8 mouse cellular contexts compared by ENCODE assay signal in genomic region chr3:45379972-45380761, GRCm38 (mm10). TPM values are rescaled to one million over a fixed set of nuclear protein-coding genes. Genes with fewer than 3 reads are reported as not detected.
DNase-seq lines count a peak whose midpoint lies in the region; ATAC-seq and TF ChIP-seq lines count a peak whose summit lies in the region.

No protein-coding gene starts in this region.

- H3K4me3 ChIP-seq in lung, embryonic 15.5 days: peak overlapping the region; percentile 57
- H3K4me3 ChIP-seq in forebrain, embryonic 14.5 days (ENCODE audit: low read depth, low read length): peak overlapping the region; percentile 68
- H3K4me3 ChIP-seq in left cerebral cortex, adult 2 months: peak overlapping the region; percentile 81
- peak overlapping the region; percentile 49 for H3K4me3 ChIP-seq in neural tube, embryonic 11.5 days (ENCODE audit: low read depth, low read length)

- peak overlapping the region; percentile 97 for H3K4me2 ChIP-seq in lung, embryonic 15.5 days
- H3K4me2 ChIP-seq in forebrain, embryonic 14.5 days (ENCODE audit: low read length): peak overlapping the region; percentile 89
- H3K4me2 ChIP-seq in neural tube, embryonic 11.5 days (ENCODE audit: low read depth): peak overlapping the region; percentile 97

- no peak overlapping the region for H3K27ac ChIP-seq in lung, embryonic 15.5 days
- peak overlapping the region; percentile 60 for H3K27ac ChIP-seq in forebrain, embryonic 14.5 days (ENCODE audit: low read depth, low read length)
- H3K27ac ChIP-seq in left cerebral cortex, adult 2 months: peak overlapping the region; percentile 92
- H3K27ac ChIP-seq in neural tube, embryonic 11.5 days (ENCODE audit: low read depth, low read length): no peak overlapping the region

- no peak for ATAC-seq in lung, embryonic 15.5 days (ENCODE audit: borderline replicate concordance, extremely low read depth, low FRiP score, low TSS enrichment)
- no peak for ATAC-seq in forebrain, embryonic 14.5 days
- no peak for ATAC-seq in neural tube, embryonic 11.5 days (ENCODE audit: insufficient read depth, low FRiP score, low TSS enrichment)

- peaks cover 48% of the 10 kb centered on the region for H3K27me3 ChIP-seq in lung, embryonic 15.5 days
- no peaks in the 10 kb centered on the region for H3K27me3 ChIP-seq in forebrain, embryonic 14.5 days (replicated peaks; ENCODE audit: control insufficient read depth, insufficient read depth, low read length)
- H3K27me3 ChIP-seq in neural tube, embryonic 11.5 days (ENCODE audit: control insufficient read depth, insufficient read depth, low read length): peaks cover 21% of the 10 kb centered on the region

- no peaks in the 10 kb centered on the region for H3K9me3 ChIP-seq in lung, embryonic 15.5 days
- H3K9me3 ChIP-seq in forebrain, embryonic 14.5 days (replicated peaks; ENCODE audit: control insufficient read depth, low read length): no peaks in the 10 kb centered on the region
- H3K9me3 ChIP-seq in neural tube, embryonic 11.5 days (ENCODE audit: control insufficient read depth, low read length): no peaks in the 10 kb centered on the region

- H3K4me1 ChIP-seq in lung, embryonic 15.5 days: peaks cover 42% of the 10 kb centered on the region
- peaks cover 14% of the 10 kb centered on the region for H3K4me1 ChIP-seq in forebrain, embryonic 14.5 days (ENCODE audit: control insufficient read depth, insufficient read depth, low read length)
- H3K4me1 ChIP-seq in neural tube, embryonic 11.5 days (ENCODE audit: control insufficient read depth, insufficient read depth, low read length): peaks cover 5% of the 10 kb centered on the region

- peak overlapping the region; percentile 4; the same call in 1 of the 2 replicates for H3K9ac ChIP-seq in lung, embryonic 15.5 days
- H3K9ac ChIP-seq in forebrain, embryonic 14.5 days (ENCODE audit: low read length): peak overlapping the region; percentile 77
- H3K9ac ChIP-seq in neural tube, embryonic 11.5 days (ENCODE audit: low read length): peak overlapping the region; percentile 40

- WGBS in lung, embryonic 15.5 days: 0% methylated on average over 55 of the region's 55 CpGs
- under 1% methylated on average over 55 of the region's 55 CpGs for WGBS in forebrain, embryonic 14.5 days
- WGBS in neural tube, embryonic 11.5 days: under 1% methylated on average over 55 of the region's 55 CpGs

- intact Hi-C loops in left cerebral cortex, adult 2 months (cut with DNase I): loop anchor here (5.0 to 10.0 kb wide), 4 partner anchors 37 to 1615 kb away; no protein-coding TSS in a partner anchor

- TF ChIP-seq CTCF in left cerebral cortex, adult 2 months (IDR thresholded peaks at IDR 0.05): no peak

- DNase-seq in adrenal gland, adult (ENCODE audit: inconsistent age in 2 of 2, low spot score in 1 of 2): peak; percentile 5 to 41
- DNase-seq in adrenal gland, postnatal 14 days: no peak
- DNase-seq in lung, postnatal 36 days: no peak
- peak; percentile 53 for DNase-seq in forebrain, embryonic 14.5 days (ENCODE audit: low spot score)
- DNase-seq in left cerebral cortex, adult 2 months (ENCODE audit: extremely low spot score in 1 of 2, low spot score in 2 of 2): peak; percentile 51 to 54
- DNase-seq in neural tube, embryonic 11.5 days (ENCODE audit: low spot score): peak; percentile 55
- DNase-seq in c-Kit-positive CD71-positive TER-119-positive erythroid progenitor cells, embryonic 14.5 days (ENCODE audit: low spot score): no peak

- no peaks in the 10 kb centered on the region for H3K36me3 ChIP-seq in lung, embryonic 15.5 days
- no peaks in the 10 kb centered on the region for H3K36me3 ChIP-seq in forebrain, embryonic 14.5 days (ENCODE audit: control insufficient read depth, insufficient read depth, low read length)
- no peaks in the 10 kb centered on the region for H3K36me3 ChIP-seq in neural tube, embryonic 11.5 days (ENCODE audit: control insufficient read depth, insufficient read depth, low read length)

RNA-seq across cellular contexts. Expression of gene Pcdh10, which starts 2.0 kb away (rescaled TPM):
- 4.4 and 5.8 TPM in 2 replicates for total RNA-seq in adrenal gland, postnatal 14 days (2021)
- 0.12 and 0.53 TPM in 2 replicates for polyA plus RNA-seq in lung, embryonic 15.5 days (2015; fragmentation: Nextera tagmentation; extraction: Ambion mirVana)
- 12.7 and 16.1 TPM in 2 replicates for polyA plus RNA-seq in forebrain, embryonic 14.5 days (2014; fragmentation: Nextera tagmentation; extraction: Ambion mirVana)
- total RNA-seq in left cerebral cortex, adult 2 months (2021): 100 to 1,000 TPM; 201 to 203 TPM
- 4.7 and 5.1 TPM in 2 replicates for polyA plus RNA-seq in neural tube, embryonic 11.5 days (2014; fragmentation: Nextera tagmentation; extraction: Ambion mirVana)

Comparison
In these comparisons a context has a peak if more than half of its experiments do, and no peak if none do; other contexts are left out.
1. DNase-seq: peak in adrenal gland, adult (2 of 2), forebrain, embryonic 14.5 days (single experiment), left cerebral cortex, adult 2 months (2 of 2) and neural tube, embryonic 11.5 days (single experiment); none in adrenal gland, postnatal 14 days (single experiment), lung, postnatal 36 days (single experiment) and c-Kit-positive CD71-positive TER-119-positive erythroid progenitor cells, embryonic 14.5 days (single experiment).
2. H3K27ac ChIP-seq: peak in forebrain, embryonic 14.5 days (single experiment) and left cerebral cortex, adult 2 months (single experiment); none in lung, embryonic 15.5 days (single experiment) and neural tube, embryonic 11.5 days (single experiment).
3. H3K9ac ChIP-seq: peak in every context shown above with its lines; median percentile 77 in forebrain, embryonic 14.5 days; 40 in neural tube, embryonic 11.5 days; 4 in lung, embryonic 15.5 days.
4. Peak in every context shown above with its lines, with median percentiles within 50 percentile points of each other: H3K4me2 ChIP-seq and H3K4me3 ChIP-seq.